Mouse (Mus musculus) retina, postnatal 1 day (tissue): ENCODE measurements around the gene C87436.
"Not testable (repeated sequence)": the region's sequence is repeated elsewhere in the genome, so short reads cannot be mapped to it uniquely, and the experiment has no call there.

Source experiments
- DNase-seq: peaks from one replicate; pipeline ENCODE4 v3.0.0-alpha.2; 2012

C87436 gene

GRCm38 (mm10) chr6:86487358-86488148, 49.4 kb downstream of the C87436 start:
- peak; percentile 88 for DNase-seq

DNA sequence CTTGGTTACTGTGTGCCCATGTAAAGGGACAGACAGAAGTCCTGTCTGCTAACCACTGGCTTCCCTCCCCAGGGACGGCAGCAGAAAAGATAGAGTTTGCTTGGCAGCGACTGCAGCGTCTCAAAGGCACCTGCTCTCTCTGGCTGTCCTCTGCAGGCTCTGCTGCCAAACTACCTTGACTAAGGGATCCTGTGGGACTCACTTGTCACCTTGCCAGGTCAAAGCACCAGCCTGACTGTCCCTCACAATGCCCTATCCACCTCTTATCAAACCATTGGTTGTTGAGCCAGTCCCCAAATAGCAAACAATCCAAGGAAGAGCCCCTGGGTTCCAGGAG, 49.9 kb downstream of the C87436 start:
- DNase-seq, result no peak

DNA sequence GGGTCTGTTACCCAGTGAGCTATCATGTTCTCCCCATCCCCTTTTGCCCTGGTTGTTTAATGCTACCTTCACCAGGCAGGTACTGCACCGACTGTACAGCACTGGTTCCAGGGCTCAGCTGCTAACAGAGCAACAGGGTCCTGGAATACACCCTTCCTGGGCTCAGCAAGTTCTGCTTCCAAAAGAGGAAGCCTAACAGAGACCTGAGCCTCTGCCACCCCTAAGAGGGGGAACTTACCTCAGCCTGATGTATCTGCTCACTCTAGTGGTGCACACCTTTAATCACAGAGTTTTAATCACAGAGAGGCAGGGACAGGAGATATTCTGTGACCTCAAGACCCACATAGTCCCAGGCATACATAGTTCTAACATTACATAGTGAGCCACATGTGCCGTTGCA, 51.8 kb downstream of the C87436 start:
- no peak for DNase-seq

DNA sequence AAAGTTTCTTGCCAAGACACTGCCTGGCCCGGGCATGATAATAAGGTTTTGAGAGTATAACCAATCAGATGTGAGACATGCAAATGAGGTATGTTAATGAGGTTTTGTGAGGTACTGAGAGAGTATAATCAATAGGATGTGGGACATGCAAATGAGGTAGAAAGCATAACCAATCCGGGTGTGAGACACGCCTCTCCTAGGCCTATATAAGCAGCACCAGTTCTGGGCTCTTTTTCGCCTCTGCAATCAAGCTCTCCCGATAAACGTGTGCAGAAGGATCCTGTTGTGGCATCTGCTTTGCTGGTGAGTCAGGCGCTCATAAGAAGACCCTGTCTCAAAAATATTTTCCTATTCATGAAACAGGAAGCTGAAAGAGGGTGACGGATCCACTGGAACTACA, 52.2 kb downstream of the C87436 start:
- not testable (repeated sequence) for DNase-seq

- no peak for DNase-seq
Observed at GRCm38 (mm10) chr6:86493469-86494263, 55.5 kb downstream of the C87436 start.

GRCm38 (mm10) chr6:86494767-86495166, 56.6 kb downstream of the C87436 start:
- DNase-seq, result no peak

DNA sequence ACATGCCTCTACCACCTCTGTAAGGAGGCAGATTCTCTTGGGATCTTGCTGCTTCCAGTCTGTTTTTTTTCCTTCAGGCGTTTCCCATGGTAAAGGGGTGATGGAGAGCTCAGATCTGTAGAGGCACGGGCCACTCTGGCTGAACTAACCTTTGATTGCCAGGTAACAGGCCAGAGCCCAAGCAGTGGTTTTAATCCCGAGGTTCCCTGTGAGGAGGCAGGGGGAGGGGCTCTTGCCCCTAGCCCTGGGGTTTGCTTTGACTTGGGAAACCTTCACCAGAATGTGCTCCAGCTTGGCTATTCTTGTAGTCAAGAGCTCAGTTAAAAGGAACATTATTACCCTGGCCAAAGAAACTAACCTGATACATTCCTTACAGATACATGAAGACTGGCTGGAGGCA, 57.5 kb downstream of the C87436 start:
- DNase-seq, result no peak

GRCm38 (mm10) chr6:86496127-86496526, 58.0 kb downstream of the C87436 start:
- DNase-seq, result no peak

DNA sequence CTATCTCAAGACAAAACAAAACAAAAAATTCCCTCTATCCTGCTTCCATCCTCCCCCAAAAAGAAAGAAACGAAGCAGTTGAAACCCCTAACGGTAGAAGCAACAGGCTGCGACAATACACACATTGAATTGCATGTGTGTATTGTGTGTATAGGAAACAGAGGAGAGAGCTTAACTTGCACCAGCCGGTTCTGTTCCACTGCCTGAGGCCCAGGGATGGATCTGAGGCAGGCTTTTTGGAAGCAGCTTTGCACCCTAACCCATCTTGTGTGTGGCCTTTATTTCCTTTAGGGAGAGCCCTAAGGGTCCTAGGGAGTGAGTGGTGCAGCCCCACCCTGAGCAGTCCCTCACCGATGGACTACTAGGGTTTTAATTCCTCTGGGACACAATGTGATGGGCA, 58.4 kb downstream of the C87436 start:
- DNase-seq, result no peak

GRCm38 (mm10) chr6:86497071-86497815, 59.1 kb downstream of the C87436 start:
- no peak for DNase-seq

- no peak for DNase-seq
Observed at GRCm38 (mm10) chr6:86497942-86498732, 60.0 kb downstream of the C87436 start.

DNA sequence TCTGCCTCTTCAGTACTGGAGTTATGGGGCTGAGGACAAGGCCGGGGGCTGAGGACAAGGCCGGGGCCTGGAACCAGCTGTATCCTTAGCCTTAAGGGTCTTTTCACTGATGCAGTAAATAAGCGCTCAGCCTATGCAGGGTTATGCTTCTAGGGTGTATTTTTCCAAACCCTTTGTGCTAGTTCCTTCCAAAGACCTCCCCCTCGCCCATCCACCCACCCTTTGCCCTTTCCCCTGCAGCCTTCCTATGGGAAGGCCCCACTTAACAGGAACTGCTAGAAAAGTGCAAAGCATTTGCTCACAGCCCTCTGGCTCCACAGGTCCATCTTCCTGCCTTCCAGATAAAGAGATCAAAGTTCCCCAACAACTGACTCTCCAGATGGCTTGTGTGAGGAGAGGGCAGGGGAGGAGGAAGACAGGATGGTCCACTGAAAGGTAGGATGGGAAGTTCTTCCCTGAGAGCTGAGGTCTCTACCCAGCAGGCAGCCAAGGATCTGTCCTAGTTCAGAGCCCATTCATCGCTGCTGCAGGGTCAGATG, 61.5 kb downstream of the C87436 start:
- DNase-seq, result no peak

DNA sequence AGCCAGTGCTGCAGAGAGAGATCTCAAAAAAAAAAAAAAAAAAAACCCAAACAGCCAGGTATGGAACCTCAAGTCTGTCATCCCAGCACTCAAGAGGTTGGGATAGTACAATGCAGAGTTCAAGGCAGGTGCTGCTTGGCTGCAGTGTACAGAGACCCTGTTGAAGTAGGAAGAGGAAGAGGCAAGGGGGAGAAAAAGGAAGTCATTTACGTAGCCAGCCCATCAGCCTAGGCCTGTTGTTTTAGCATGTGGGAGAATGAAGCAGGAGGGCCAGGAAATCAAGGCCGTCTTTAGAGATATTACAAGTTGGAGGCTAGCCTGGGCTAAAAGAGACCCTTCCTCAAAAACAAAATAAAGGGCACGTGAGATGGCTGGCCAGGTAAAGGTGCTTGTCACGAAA, 65.3 kb downstream of the C87436 start:
- no peak for DNase-seq

GRCm38 (mm10) chr6:86505671-86506070, 67.5 kb downstream of the C87436 start:
- no peak for DNase-seq

DNA sequence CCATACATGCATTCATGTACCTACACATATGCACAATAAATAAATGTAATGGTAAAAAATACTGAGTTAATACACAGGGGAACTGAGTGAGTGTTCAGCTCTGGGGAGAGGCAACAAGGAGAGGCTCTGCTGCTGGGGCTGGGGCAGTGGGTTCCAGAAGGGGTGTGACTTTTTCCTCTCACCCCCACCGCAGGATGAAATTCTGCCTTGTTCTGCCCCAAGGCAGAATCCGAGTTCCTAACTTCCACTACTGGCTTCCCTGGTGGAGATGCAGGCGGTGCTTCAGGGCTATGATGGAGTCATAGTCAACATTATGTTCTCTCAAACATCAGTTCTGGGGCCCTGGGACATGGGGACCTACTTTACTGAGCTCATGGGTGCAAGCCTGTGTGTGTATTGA, 68.1 kb downstream of the C87436 start:
- no peak for DNase-seq

DNA sequence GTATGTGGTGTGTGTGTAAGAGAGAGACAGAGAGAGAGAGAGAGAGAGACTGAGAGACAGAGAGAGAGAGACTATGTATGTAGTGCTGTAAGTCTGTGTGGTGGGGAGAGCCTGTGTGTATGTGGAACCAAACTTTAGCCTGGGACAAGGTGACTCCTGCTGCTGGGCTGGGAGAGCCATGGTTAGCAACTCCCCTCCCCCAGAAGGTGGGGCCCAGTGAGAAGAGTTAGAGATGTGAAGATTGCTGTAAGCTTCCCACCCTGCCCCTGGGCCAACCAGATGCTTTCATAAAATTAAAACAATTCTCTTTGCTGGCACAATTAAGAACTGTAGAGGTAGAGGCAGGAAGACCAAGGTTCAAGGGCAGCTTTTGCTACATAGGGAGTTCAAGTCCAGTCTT, 68.9 kb downstream of the C87436 start:
- no peak for DNase-seq

- DNase-seq, result no peak
Observed at GRCm38 (mm10) chr6:86508736-86509135, 70.6 kb downstream of the C87436 start.

DNA sequence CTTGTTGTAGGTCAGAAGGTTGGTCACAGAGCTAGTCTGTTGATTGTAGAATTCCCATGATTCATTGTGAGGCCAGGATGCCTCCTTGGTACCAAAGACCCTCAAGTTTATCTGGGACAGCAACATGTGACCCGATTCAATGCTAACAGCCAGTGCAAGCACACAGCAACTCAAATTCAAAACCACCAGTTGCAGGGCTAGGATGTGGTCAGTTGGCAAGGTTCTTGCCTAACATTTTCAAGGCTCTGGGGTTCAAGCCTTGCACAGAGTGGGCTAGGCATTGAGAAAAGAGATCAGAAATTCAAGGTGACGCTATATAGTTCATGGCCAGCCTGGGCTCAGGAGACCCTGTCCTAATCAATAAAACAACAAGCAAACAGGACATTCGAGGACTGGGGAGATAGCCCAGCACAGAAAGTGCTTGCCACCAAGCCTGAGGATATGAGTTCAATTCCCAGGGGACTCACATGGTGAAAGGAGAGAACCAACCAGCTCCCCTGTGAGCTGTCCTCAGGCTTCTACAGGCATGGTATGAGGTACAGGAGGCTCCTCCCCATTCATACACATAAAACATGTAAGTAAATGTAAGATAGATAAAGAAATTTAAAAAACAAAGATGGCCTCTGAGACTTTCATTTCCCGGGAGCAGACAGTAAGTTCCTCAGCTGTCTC, 71.2 kb downstream of the C87436 start:
- DNase-seq, result no peak

DNA sequence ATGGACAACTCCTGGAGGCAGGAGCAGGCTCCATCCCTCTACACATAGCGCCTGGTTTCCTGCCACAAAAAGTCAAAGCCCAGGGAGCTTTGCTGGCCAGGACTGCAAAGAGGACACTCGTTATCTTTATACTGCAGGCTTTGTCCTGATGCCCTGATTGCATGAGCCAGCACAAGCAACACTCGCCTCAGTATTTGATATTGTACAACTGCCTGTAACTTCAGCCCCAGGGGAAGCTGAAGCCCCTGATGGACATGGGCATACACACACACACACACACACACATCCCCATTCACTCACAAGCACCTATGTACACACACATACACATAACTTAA, 71.7 kb downstream of the C87436 start:
- DNase-seq, result no peak

DNA sequence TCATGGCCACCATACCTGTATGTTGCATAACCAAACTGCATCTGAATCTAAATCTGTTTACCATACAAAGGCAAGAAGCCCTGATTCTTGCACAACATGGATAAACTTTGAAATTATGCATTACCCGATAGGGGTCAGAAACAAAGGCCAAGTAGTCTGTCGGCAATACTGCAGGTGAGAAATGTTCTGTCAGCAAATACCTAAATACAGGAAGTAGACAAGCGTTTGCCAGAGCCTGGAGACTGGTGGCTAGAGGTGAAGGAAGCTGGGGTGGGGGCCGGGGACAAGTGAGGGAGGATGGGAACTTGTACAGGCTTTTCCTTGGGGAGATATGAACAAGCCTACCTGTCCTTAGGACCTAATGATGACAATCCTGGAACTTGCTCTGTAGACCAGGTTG, 72.8 kb downstream of the C87436 start:
- no peak for DNase-seq

GRCm38 (mm10) chr6:86513296-86513695, 75.1 kb downstream of the C87436 start:
- no peak for DNase-seq

- DNase-seq, result no peak
Observed at GRCm38 (mm10) chr6:86516021-86516420, 77.8 kb downstream of the C87436 start.
